Mouse (Mus musculus) c-Kit-positive CD71-positive TER-119-positive erythroid progenitor cells, embryonic 14.5 days (primary cell): ENCODE measurements at regions not wholly inside any gene's neighbourhood (a gene's known extent, or its start where the extent isn't known, plus 50 kb on each side); places are given as distances from the start of the nearest gene placed in this dataset.

ENCODE experiments used
- DNase-seq: peaks from one replicate; pipeline ENCODE4 v3.0.0-alpha.2; 2013; ENCODE audit warnings: low spot score

DNA sequence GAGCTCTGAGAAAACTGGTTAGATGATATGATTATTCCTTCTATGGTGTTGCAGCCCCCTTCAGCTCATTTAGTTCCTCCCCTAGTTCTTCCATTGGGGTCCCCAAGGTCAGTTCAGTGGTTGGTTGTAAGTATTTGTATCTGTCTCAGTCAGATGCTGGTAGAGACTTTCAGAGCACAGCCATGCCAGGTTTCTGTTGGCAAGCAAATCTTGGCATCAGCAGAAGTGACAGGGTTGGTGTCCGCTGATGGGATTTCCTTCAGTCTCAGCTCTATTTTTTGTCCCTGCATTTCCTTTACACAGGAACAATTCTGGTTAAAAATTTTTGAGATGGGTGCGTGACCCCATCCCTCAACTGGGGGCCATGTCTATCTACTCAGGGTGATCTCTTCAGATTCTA lies 55.3 kb upstream of the Spaca1 start:
- no peak for DNase-seq

DNA sequence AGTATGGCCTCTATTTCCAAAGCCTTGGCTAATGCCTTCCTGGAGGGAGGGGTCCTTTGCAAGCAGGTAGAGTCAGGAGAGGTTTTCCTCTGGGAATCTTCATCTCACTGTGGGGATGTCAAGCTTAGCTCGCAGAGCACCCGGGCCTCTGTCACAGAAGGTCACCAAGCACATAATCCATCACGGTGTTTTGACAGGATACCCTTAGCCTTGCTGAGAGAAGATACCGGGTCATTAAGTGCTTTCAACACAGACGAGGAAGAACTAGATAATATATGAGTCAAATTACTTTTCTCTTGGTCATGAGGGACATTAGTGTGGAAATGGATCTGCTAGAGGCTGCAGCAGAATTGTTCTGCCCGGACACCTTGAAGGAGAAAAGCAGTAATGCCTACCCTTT lies 64.3 kb upstream of the Spaca1 start:
- DNase-seq = no peak

DNA sequence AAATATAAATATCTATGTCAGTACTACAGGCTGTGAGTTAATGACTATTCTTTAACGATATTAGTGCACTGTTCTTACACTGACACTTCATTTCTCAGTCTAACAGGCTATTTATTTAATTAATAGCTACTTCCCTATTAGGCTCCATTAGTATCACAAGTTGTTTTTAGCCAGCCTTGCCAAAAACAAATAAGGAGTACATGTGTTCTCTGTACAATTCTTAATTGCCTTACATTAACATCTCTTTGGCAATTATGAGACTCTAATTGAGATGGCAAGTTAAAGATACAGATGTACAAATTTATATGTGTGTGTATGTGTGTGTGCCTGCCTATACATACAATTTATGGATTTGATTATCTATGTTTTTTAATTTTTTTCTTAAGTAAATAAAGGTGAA lies 67.1 kb upstream of the Spaca1 start:
- DNase-seq = no peak

DNA sequence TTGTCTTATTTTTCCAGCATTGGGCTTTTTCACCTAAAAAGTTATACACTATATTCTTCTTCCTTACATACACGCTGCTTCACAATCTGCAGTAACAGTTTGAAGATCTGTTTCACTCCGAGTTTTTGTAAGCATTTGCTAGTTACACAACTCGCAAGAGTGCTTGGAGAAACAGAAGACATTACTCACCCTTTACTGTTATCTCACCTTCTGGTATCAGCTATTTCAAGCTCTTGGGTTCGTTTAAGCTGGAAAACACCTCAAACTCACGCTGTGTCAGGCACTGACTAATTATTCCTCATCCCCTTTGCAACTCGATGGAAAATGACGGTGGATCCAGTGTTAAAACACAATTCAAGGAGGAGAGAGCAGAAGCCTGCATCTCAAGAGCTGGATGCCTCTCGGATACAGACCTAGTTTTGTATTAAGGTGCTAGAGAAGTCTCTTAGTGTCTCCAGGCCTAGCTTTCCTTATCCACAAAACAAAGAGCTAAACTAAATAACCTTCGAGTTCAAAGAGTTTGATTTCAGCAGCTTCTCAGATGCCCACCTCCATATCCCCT lies 73.0 kb upstream of the Spaca1 start:
- DNase-seq = no peak

DNA sequence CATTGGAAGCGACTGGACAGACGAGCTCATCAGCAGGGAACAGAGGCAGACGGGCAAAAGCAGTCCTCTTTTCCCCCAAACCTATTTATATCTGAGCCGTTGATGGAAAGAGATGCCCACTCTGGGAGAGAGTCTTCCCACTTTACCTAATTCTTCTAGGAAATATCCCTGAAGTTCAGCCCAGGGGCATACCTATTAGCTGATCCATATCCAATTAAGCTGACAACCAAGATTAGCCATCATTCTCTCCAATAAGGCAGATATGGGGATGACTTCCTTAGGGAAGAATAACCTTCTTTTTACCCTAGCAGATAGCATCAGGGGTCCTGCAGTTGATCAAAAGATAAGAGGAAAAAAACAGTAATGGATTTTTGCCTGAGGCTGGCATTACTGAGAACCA lies 78.2 kb upstream of the Spaca1 start:
- DNase-seq = no peak

DNA sequence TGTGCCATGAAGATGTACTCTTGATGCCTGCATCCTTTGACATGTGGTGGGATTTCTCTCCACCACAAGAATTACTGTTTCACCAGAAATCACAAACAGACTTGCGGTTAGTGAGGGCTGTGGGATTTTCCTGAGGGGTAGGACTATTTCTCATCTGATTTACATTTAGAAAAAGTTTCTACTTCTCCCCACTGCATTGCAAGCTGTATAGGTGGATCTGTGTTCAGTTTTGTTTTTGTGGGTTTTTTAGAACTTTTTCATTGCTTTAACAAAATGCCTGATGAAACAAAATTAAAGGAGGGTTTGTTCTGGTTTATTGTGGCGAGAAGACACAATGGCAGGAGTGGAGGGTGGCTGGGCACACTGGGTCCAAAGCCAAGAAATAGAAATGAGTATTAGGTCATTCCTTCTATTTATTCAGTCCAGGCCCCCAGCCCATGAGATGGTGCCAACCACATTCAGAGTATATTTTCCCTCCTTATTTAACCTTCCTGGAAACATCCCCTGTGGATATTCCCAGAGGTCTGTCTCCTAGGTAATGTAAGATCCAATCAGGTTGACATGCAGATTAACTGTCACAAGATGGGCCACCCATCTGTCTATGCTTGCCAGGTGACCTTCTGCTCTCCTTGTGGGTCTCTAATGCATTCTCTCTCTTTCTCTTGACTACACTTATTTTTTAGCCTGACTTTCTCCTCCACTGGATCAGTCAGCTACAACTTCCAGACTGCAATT lies 96.3 kb upstream of the Spaca1 start:
- DNase-seq = no peak

DNA sequence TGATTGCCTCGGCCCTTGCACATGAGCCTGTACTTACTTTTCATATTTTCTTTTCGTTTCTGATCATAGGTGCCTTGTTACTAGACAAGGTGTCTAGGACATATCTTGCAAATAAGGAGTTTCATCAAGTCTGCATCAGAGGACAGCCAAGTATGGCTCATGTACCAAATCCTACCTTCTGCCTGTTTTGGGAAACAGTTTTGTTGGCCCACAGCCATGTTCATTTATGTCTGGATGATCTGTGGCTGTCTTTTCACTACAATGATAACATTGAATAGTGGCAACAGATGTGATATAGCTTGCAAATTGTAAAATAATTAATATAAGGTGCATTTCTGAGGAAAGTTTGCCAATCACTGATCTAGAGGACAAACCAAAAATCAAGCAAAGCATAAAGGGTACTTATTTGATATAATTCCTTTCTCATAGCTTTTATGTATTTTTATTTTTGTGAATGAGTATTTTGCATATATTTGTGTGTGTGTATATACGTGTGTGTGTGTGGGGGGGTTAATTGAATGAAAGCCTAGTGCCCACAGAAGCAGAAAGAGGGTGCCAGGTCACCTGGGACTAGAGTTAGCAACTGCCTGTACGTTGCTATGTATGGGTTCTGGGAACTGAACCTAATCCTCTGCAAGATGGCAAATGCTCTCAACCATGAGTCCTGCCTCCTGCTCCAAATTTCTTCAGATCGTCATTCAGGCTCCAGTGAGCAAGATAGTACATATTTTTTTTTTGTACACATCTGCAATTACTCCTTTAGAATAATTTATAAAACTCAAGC lies 99.2 kb upstream of the Spaca1 start:
- no peak for DNase-seq

DNA sequence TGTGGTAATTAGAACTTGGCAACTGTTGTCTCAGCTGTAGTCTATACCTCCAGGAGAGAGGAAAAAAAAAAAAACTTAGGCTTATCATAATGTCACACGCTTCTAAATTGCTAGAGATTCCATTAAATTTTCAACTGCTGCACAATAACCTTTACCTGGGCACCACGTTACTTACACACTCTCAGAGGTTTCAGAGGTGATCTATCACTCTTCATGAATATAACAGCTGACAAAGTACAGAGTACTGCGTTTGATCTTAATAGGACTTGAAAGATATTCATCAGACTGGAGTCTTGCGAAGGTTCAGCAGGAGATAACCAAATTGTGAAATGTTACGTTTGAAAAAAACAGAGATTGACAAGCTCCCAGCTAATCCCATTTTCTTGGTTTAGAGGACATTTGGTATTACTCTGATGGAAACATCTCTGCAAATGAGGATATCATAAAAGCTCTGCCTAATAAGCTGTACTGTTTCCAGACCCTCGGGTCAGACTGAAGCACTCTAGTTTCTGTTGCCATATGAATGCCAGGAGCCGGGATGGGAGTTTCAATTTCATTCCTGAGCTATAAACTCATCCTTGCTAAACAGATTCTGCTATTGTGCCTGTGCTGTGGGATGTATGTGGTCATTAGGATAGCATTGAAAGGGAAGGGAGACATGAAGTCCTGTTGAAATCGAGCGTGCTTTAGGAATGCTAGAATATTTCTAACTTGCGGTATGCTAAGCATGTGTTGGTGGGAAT lies 101.8 kb upstream of the Spaca1 start:
- DNase-seq = no peak

DNA sequence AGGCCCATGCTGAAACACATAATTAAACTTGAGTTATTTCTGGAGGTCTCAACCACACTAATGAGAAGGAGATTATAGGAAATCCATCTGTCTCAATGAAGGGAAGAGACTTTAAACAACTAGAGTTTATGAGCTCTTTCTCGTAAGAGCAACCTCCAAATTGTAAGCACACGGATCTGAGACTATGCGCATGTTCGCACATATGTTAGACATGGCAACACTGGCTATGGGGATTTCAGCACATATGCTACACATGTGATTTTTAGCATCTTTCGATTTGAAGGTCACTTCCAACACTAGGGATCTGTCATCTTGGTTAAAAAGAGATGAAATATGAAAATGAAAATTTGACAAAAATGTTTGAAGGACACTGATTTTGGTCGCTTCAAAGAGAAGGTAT lies 105.5 kb upstream of the Spaca1 start:
- no peak for DNase-seq

DNA sequence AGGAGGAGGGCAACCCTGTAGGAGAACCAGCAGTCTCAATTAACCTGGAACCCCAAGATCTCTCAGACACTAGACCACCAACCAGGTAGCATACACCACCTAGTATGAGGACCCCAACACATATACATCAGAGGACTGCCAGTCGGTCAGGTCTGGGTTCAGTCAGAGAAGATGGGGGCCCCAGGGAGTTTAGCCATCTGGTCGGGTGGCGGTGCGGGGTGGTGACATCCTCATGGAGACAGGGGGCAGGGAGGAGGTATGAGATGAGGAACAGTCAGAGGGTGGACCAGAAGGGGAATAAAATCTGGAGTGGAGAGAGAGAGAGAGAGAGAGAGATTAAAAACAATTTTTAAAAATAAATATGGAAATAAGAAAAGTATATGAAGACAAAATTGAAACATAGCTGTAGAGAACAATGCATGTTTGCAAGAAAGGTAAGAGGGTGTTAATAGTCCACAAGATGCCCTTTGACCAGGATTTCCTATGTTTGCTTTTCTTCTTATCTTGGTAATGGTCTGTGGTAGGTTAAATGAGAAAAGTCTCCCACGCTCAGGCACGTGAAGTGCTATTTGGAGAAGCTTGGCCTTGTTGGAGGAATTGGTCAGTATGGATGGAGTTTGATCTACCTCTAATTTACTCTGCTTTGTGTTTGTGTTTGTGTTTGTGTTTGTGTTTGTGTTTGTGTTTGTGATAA lies 108.0 kb upstream of the Spaca1 start:
- DNase-seq = no peak

DNA sequence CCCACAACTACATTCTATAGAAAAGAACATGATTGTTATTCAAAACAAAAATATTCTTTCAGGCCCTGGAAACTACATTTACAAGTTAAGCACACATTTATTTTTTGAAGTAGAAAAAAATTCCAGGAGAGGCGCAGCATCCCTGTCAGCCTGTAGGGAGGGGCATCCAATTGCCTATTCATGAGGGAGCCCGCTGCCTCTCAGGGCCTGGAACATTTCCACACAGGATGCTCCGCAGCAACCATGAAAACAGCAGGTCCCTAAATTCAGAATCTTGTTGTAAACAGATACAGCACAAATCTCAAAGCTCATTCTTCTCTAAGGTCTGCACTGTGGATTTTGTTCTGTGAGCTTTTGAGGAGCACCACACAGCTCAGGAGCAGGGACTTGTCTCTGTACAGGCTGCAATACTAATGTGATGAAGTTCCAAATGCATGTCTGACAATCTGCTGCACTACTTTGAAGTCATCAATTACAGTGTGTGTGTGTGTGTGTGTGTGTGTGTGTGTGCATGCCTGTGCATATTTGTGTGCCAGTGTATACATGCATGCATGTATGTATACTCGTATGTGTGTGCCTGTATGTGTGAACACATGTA lies 121.4 kb upstream of the Spaca1 start:
- DNase-seq = no peak

DNA sequence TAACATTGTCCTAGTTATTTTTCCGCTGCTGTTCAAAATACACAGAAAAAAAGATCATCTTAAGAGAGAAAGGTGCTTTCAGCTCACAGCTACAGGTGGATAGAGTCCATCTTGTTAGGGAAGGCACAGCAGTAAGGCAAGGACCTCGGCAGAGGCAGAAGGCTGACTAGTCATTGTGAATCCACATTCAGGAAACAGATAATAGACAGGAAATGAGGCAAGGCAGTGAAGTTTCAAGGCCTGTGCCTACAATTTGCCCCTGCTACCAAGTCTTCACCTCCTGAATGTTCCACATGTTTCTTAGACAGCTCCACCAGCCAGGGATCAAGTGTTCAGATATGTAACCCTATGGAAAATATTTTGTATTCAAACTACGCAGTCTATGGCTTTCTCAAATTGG lies 122.0 kb upstream of the Spaca1 start:
- DNase-seq = no peak

DNA sequence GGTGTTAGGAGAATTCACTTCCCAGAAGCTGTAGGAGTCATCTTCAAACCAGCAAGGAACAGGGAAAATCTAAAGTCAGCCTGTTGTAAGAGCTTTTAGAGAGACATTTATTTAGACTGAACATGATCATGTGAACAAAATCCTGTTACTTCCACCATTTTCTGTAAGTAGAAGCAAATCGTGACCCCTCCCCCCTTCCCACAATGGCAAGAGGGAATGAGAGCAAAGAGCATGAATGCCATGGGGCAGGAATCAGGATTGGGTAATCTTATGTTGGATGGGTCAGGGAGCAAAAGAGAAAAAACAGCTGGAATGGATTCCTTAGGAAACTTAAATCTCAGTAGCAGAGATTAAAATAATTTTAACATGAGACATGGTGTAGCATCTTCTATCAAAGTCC lies 127.4 kb upstream of the Spaca1 start:
- DNase-seq = no peak

DNA sequence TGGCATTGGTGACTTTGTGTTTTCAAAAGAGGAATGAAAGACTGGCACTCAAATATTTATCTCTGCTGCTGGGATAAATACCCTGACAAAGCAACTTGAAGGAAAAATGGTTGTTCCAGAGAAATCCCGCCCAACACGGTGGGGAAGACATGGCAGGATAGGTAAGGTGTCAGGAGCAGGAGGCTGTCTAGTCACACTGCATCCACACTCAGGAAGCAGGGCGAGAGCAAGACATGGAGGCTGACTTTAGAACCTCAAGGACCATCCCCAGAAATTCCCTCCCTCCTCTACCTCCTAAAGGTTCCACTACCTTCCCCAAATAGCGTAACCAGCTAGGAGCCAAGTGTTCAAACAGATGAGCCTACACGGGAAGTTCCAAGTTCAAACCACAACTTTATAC lies 136.5 kb upstream of the Spaca1 start:
- DNase-seq = no peak

DNA sequence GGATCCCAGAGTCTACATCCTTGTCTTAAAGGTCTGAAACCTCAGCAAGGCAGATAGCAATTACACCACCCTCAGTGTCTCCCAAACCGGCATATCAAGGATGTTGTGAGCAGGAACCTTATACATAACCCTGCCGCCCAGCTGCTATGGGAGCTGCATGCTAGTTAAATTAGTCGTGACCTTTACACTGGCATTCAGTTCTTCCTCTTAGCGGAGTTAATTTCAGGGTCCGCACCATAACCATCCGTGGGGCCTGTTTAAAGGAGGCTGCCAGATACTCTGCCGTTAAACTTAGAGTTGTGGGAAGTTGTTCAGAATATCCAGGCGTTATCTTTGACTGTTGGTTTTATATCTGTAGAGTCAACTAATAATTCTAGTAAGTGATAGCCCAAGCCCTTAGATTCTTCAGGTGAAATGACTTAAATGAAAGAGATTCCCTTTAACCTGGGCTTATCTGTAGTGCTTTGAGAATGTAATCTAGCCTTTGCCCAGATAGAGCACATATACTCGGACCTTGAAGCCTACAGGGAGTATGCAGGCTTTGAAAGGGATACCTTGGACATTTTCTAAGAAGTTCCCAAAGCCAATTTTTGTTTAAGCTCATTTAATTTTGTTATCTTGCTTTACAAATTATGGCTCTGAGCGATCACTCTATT lies 153.3 kb upstream of the Spaca1 start:
- no peak for DNase-seq

DNA sequence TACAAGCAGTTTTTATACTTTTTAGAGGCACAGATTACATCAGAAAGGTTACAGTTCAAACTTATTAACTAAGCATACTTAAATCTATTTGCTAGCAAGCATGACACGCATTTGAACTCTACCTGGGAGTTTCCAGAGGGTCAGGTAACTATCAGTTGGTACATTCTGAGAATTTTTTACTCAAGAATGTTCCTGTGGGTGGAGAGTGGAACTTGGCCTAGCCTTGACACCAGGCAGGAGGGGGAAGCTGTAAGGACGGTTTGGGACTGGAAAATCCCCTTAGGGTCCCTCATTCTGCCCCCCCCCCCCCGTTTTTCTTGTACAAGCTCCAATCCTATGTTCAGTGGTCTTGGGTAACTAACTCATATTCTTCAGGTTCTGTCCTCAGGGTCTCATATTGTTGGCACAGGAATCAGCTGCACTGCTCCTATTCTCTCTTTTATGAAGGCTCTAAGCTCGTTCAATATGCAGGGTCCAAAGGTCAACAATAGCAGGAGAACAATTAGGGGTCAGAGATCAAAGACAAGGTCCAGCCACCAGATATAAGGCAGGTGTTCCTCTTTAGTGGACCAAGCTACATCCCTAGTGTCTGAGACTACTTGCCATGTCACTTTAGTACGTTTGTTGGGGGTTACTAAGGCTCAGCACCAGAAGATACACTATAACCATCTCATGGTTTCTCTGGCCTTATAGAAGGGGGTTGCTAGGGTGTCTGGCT lies 159.3 kb upstream of the Spaca1 start:
- no peak for DNase-seq

DNA sequence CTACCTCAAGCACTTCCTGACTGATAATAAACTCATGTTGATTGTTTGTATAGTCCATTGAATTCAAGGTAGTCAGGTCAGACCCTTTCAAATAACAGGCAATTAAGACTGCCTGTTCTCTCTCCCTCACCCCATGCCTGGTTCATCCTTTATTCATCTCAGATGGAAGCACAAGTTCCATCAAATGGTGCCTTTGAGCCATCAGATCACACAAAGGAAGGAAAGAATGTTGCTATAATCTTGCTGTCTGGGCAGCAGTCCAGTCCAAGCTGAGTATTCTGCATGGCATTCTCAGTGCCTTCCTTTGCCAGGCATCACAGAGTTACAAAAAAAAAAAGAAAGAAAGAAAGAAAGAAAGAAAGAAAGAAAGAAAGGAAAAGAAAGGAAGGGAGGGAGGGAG lies 163.7 kb upstream of the Spaca1 start:
- no peak for DNase-seq

DNA sequence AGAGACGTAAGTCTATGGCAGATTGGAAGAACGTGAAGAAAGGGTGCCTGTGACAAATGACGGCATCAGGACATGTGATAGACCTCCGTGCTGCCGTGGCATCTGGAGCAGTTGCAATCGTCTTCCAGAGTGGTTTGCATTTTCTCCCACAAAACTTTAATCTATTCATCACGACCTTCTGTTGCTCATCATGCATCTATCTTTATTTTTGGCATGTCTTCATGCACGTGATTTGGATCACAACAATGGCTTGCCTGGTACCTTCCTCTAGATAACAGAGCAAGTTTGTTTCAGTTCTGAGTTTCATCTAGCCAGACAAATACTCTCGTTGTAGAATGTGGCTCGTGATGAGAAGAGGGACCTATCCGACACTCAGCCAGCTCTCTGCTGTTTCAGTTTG lies 164.4 kb upstream of the Spaca1 start:
- DNase-seq = no peak

DNA sequence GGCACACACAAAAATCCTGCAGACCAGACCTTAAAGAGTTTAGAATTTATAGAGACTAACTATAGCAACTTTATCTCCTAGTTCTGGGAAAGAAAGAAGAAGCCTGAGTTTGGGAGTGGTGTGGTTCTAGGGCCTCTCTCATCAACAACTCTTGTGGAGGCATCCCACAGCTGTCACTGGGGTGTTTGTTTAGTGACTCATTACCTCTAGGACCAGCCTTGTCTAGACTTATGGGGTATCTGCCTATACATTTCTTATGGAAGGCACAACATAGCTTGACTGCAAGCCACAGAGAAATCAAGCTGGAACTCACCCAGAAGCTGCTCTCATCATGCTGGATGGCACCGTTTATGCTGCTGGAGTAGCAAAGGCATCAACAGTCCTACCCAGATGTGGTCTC lies 171.9 kb upstream of the Spaca1 start:
- DNase-seq = no peak

DNA sequence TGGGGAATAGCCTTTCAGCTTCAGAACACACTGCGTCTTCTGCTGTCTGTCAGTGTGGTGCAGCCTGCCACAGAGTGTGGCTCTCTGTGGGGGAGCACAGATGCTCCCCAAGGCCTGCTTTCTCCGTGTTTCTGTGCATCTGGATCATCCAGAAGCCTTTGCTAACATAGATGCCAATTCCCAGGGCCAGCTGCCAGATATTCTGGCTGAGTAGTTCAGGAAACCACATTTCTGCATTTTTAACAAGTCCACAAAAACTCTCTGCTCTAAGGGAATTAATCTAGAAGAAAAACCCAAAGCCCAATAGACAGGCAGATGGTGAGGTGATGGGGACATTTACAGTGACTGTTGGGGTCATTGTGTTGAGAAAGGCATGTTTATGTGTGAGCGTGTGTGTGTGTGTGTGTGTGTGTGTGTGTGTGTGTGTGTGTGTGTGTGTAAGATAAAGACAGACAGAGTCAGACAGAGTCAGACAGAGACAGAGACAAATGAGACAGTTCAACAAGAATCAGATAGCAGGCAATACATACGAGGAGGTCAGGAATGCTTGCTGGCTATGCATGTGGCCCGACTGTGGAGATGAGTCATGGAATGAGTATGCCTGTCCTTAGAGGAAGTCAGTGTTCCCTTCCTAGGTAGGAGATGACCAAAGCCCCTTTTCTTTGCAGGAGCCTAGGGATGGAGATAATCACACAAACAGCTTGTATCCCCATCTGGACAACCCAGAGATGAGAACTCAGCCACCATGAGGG lies 176.3 kb upstream of the Spaca1 start:
- no peak for DNase-seq
